Mouse (Mus musculus) bone marrow macrophage, adult 2 months (primary cell): Measurements from ENCODE around the gene Zfp143.

Experiments
- CTCF ChIP-seq: IDR thresholded peaks from 2 replicates; pipeline ENCODE4 v1.5.1; 2012; ENCODE audit warnings: low read depth, mild to moderate bottlenecking, low read length, moderate library complexity
- POLR2A ChIP-seq: IDR thresholded peaks from 2 replicates; pipeline ENCODE4 v1.6.1; 2012; ENCODE audit warnings: mild to moderate bottlenecking, low read depth, low read length, borderline replicate concordance

- no peak for TF ChIP-seq CTCF
- no peak for TF ChIP-seq POLR2A
Measured at GRCm38 (mm10) chr7:110061199-110061751, at the start of gene Zfp143.
